Mouse (Mus musculus): ENCODE results near the gene Pyy. TPM values are rescaled to one million over a fixed set of nuclear protein-coding genes. Genes with fewer than 3 reads are reported as not detected.

Gene Pyy
- total and polyA plus RNA-seq, 3 experiments, result not detected

GRCm38 (mm10) chr11:102073722-102074121, 33.9 kb downstream of the Pyy start:
- H3K27ac ChIP-seq (ENCODE audit: insufficient read depth, low read depth), result no peak overlapping the region
- no peaks in the 10 kb centered on the region for H3K36me3 ChIP-seq (replicated peaks in 1 of 2; ENCODE audit: control insufficient read depth in 1 of 2, insufficient read depth in 1 of 2, low read length in 1 of 2)
- peaks cover 4 to 6% of the 10 kb centered on the region in 2 experiments; a peak in 3 of 4 replicates for H3K4me1 ChIP-seq (ENCODE audit: control insufficient read depth in 1 of 2, insufficient read depth in 2 of 2)
- H3K4me3 ChIP-seq (replicated peaks in 1 of 3; ENCODE audit: low read depth in 2 of 3, low read length in 2 of 3, poor library complexity in 1 of 3), result no peak overlapping the region
- dilution Hi-C loops (cut with MboI; ENCODE audit: extremely low pct_ligation_motif_present, extremely low pct_unique_long_range_greater_than_20kb, low sequenced_read_pairs) (no loop called here), in situ Hi-C loops (cut with MboI; ENCODE audit: low pct_ligation_motif_present, low pct_unique_long_range_greater_than_20kb, low sequenced_read_pairs) (no loop called here)
- no peak overlapping the region for H3K4me2 ChIP-seq (ENCODE audit: insufficient read depth, low read depth, poor library complexity, severe bottlenecking)
- H3K9ac ChIP-seq (ENCODE audit: insufficient read depth, low read depth), result no peak overlapping the region
- H3K27me3 ChIP-seq (replicated peaks), result peaks cover 80% of the 10 kb centered on the region
- no peak for TF ChIP-seq CHD1 (IDR thresholded peaks at IDR 0.05; ENCODE audit: low read depth, low read length)
- TF ChIP-seq ZC3H11A (IDR thresholded peaks at IDR 0.05; ENCODE audit: low read depth, low read length), result no peak
- TF ChIP-seq MEF2A (IDR thresholded peaks at IDR 0.05; ENCODE audit: borderline replicate concordance, low read depth, low read length), result no peak
- TF ChIP-seq ETS1 (conservative IDR thresholded peaks at IDR 0.05; ENCODE audit: low read depth, low read length), result no peak
- no peak for TF ChIP-seq USF2 (conservative IDR thresholded peaks at IDR 0.05; ENCODE audit: low read depth, low read length)
- TF ChIP-seq MAX (IDR thresholded peaks at IDR 0.05; ENCODE audit: low read length), result no peak
- TF ChIP-seq MAFK (IDR thresholded peaks at IDR 0.05; ENCODE audit: insufficient replicate concordance, low read length), result no peak
- no peak for TF ChIP-seq HCFC1 (IDR thresholded peaks at IDR 0.05; ENCODE audit: low read depth, low read length)
- no peak for TF ChIP-seq E2F4 (IDR thresholded peaks at IDR 0.05; ENCODE audit: insufficient replicate concordance, low read depth, low read length)
- no peak for TF ChIP-seq RCOR1 (conservative IDR thresholded peaks at IDR 0.05; ENCODE audit: low read depth, low read length)
- no peak for TF ChIP-seq GABPA (IDR thresholded peaks at IDR 0.05; ENCODE audit: insufficient replicate concordance, low read depth, low read length)
- H3K79me2 ChIP-seq (replicated peaks; ENCODE audit: control insufficient read depth, extremely low read depth, insufficient read depth, poor library complexity, severe bottlenecking), result no peaks in the 10 kb centered on the region
- DNase-seq (ENCODE audit: extremely low read depth), result no peak
- H3K9me3 ChIP-seq (replicated peaks; ENCODE audit: low read length), result no peaks in the 10 kb centered on the region

- H3K4me1 ChIP-seq (ENCODE audit: control insufficient read depth in 1 of 2, insufficient read depth in 2 of 2), result peaks cover 4 to 6% of the 10 kb centered on the region in 2 experiments; a peak in 3 of 4 replicates
- no peak overlapping the region for H3K27ac ChIP-seq (ENCODE audit: insufficient read depth, low read depth)
- H3K27me3 ChIP-seq (replicated peaks), result peaks cover 77% of the 10 kb centered on the region
- H3K4me2 ChIP-seq (ENCODE audit: insufficient read depth, low read depth, poor library complexity, severe bottlenecking), result no peak overlapping the region
- no peaks in the 10 kb centered on the region for H3K79me2 ChIP-seq (replicated peaks; ENCODE audit: control insufficient read depth, extremely low read depth, insufficient read depth, poor library complexity, severe bottlenecking)
- DNase-seq (ENCODE audit: extremely low read depth), result no peak
- dilution Hi-C loops (cut with MboI; ENCODE audit: extremely low pct_ligation_motif_present, extremely low pct_unique_long_range_greater_than_20kb, low sequenced_read_pairs), result no loop called here
- no peak overlapping the region for H3K4me3 ChIP-seq (replicated peaks in 1 of 3; ENCODE audit: low read depth in 2 of 3, low read length in 2 of 3, poor library complexity in 1 of 3)
- no peak overlapping the region for H3K9ac ChIP-seq (ENCODE audit: insufficient read depth, low read depth)
- no peaks in the 10 kb centered on the region for H3K36me3 ChIP-seq (replicated peaks in 1 of 2; ENCODE audit: control insufficient read depth in 1 of 2, insufficient read depth in 1 of 2, low read length in 1 of 2)
- TF ChIP-seq MEF2A (IDR thresholded peaks at IDR 0.05; ENCODE audit: borderline replicate concordance, low read depth, low read length) (no peak), UBTF (IDR thresholded peaks at IDR 0.05; ENCODE audit: low read depth, low read length) (no peak), TBP (conservative IDR thresholded peaks at IDR 0.05; ENCODE audit: low read depth, low read length) (no peak), USF1 (IDR thresholded peaks at IDR 0.05; ENCODE audit: low read depth, low read length) (no peak), SMC3 (IDR thresholded peaks at IDR 0.05; ENCODE audit: low read depth, low read length) (no peak), E2F4 (IDR thresholded peaks at IDR 0.05; ENCODE audit: insufficient replicate concordance, low read depth, low read length) (no peak), CTCF (conservative IDR thresholded peaks at IDR 0.05 in 1 of 2, IDR thresholded peaks at IDR 0.05 in 1 of 2; ENCODE audit: low read depth in 2 of 2, low read length in 2 of 2) (no peak), ZMIZ1 (IDR thresholded peaks at IDR 0.05; ENCODE audit: low read depth, low read length) (no peak), ZKSCAN1 (IDR thresholded peaks at IDR 0.05; ENCODE audit: borderline replicate concordance, low read depth, low read length) (no peak), POLR2AphosphoS2 (IDR thresholded peaks at IDR 0.05; ENCODE audit: low read depth, low read length) (no peak), RCOR1 (conservative IDR thresholded peaks at IDR 0.05; ENCODE audit: low read depth, low read length) (no peak), USF2 (conservative IDR thresholded peaks at IDR 0.05; ENCODE audit: low read depth, low read length) (no peak), IRF4 (IDR thresholded peaks at IDR 0.05; ENCODE audit: low read depth, low read length) (no peak), CHD1 (IDR thresholded peaks at IDR 0.05; ENCODE audit: low read depth, low read length) (no peak), BHLHE40 (IDR thresholded peaks at IDR 0.05; ENCODE audit: low read depth, low read length) (no peak), POLR2A (IDR thresholded peaks at IDR 0.05; ENCODE audit: low read depth, low read length) (no peak), NRF1 (IDR thresholded peaks at IDR 0.05; ENCODE audit: low read depth, low read length) (no peak), SIN3A (IDR thresholded peaks at IDR 0.05; ENCODE audit: low read length) (no peak), MXI1 (IDR thresholded peaks at IDR 0.05; ENCODE audit: low read depth, low read length) (no peak), CHD2 (IDR thresholded peaks at IDR 0.05; ENCODE audit: low read length) (no peak)
- in situ Hi-C loops (cut with MboI; ENCODE audit: low pct_ligation_motif_present, low pct_unique_long_range_greater_than_20kb, low sequenced_read_pairs), result no loop called here
- H3K9me3 ChIP-seq (replicated peaks; ENCODE audit: low read length), result no peaks in the 10 kb centered on the region
Observed at GRCm38 (mm10) chr11:102072729-102073128, 34.9 kb downstream of the Pyy start.
